Mouse (Mus musculus): ENCODE data around the gene Ms4a10. TPM values are rescaled to one million over a fixed set of nuclear protein-coding genes. Genes with fewer than 3 reads are reported as not detected.

The Ms4a10 gene
- polyA plus RNA-seq, 1 experiment from 2014 or later = not detected

DNA sequence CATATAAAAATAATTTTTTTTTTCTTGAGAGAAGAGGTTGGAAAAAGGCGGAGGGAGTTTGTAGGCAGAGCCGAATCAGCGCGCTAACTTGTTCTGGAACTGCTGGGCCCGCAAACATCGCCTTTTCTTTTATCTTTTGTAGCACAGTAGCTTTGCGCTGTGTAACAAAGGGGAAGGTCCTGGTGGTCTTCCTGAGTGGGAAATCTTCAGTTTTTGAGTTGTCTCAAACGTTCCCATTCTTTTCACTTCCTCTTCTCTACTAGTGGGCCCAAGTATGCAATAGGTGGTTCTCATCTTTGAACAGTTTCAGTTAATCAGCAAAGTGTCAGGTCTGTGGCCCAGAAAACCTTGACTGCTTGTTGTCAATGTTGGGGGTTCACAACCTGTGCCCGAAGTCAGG lies 24.9 kb downstream of the Ms4a10 start:
- Histone ChIP-seq H3K27me3 (replicated peaks; ENCODE audit: insufficient read depth, low read length) (no peaks in the 10 kb centered on the region), H3K9me3 (ENCODE audit: low read length) (no peaks in the 10 kb centered on the region), H3K4me3 (ENCODE audit: low read depth, low read length) (peak overlapping the region; percentile 60), H3K36me3 (ENCODE audit: insufficient read depth, low read length) (peaks cover 5% of the 10 kb centered on the region; the same call in 1 of the 2 replicates), H3K9ac (replicated peaks; ENCODE audit: low read depth) (no peak overlapping the region; the same call in 1 of the 2 replicates), H3K27ac (ENCODE audit: low read length) (no peak overlapping the region; the same call in 1 of the 2 replicates), H3K4me2 (replicated peaks; ENCODE audit: low read depth, low read length) (peak overlapping the region; percentile 84), H3K4me1 (ENCODE audit: insufficient read depth, low read depth, low read length) (peaks cover 9% of the 10 kb centered on the region)
- WGBS = 30% methylated on average over 9 of the region's 9 CpGs
- TF ChIP-seq EP300 (IDR thresholded peaks at IDR 0.05) = no peak
- TF ChIP-seq CTCF (IDR thresholded peaks at IDR 0.05) = no peak
- ATAC-seq = no peak
- no peak for DNase-seq (ENCODE audit: low spot score)

GRCm38 (mm10) chr19:10949112-10949511 lies 25.4 kb downstream of the Ms4a10 start, which contains the start of gene Ccdc86:
Gene Ccdc86, minus strand, starts transcription at chr19:10949266.
- no peak for TF ChIP-seq EP300 (IDR thresholded peaks at IDR 0.05)
- no peak for TF ChIP-seq CTCF (IDR thresholded peaks at IDR 0.05)
- peak; percentile 100 for DNase-seq (ENCODE audit: low spot score)
- WGBS = under 1% methylated on average over 30 of the region's 30 CpGs
- no peaks in the 10 kb centered on the region for H3K9me3 ChIP-seq (ENCODE audit: low read length)
- H3K27me3 ChIP-seq (replicated peaks; ENCODE audit: insufficient read depth, low read length) = no peaks in the 10 kb centered on the region
- H3K4me3 ChIP-seq (ENCODE audit: low read depth, low read length) = peak within 1 kb of the TSS; percentile 60
- peak within 1 kb of the TSS; percentile 84 for H3K4me2 ChIP-seq (replicated peaks; ENCODE audit: low read depth, low read length)
- peak within 1 kb of the TSS; percentile 35 for H3K27ac ChIP-seq (ENCODE audit: low read length)
- ATAC-seq = peak; percentile 97
- peaks cover 5% of the 10 kb centered on the region; the same call in 1 of the 2 replicates for H3K36me3 ChIP-seq (ENCODE audit: insufficient read depth, low read length)
- H3K4me1 ChIP-seq (ENCODE audit: insufficient read depth, low read depth, low read length) = peaks cover 9% of the 10 kb centered on the region
- H3K9ac ChIP-seq (replicated peaks; ENCODE audit: low read depth) = peak within 1 kb of the TSS; percentile 72

- Histone ChIP-seq H3K9ac (replicated peaks; ENCODE audit: low read depth) (peak overlapping the region; percentile 72), H3K27me3 (replicated peaks; ENCODE audit: insufficient read depth, low read length) (no peaks in the 10 kb centered on the region), H3K36me3 (ENCODE audit: insufficient read depth, low read length) (peaks cover 5% of the 10 kb centered on the region; the same call in 1 of the 2 replicates), H3K4me3 (ENCODE audit: low read depth, low read length) (peak overlapping the region; percentile 60), H3K27ac (ENCODE audit: low read length) (peak overlapping the region; percentile 35; the same call in 1 of the 2 replicates), H3K4me1 (ENCODE audit: insufficient read depth, low read depth, low read length) (peaks cover 9% of the 10 kb centered on the region), H3K4me2 (replicated peaks; ENCODE audit: low read depth, low read length) (peak overlapping the region; percentile 84), H3K9me3 (ENCODE audit: low read length) (no peaks in the 10 kb centered on the region)
- no peak for TF ChIP-seq EP300 (IDR thresholded peaks at IDR 0.05)
- TF ChIP-seq CTCF (IDR thresholded peaks at IDR 0.05) = no peak
- ATAC-seq (no peak), DNase-seq (ENCODE audit: low spot score) (no peak)
- WGBS = under 1% methylated on average over 20 of the region's 20 CpGs
Observed at GRCm38 (mm10) chr19:10948416-10948815, 26.1 kb downstream of the Ms4a10 start.

- Histone ChIP-seq H3K4me1 (ENCODE audit: insufficient read depth, low read depth, low read length) (peaks cover 9% of the 10 kb centered on the region), H3K27ac (ENCODE audit: low read length) (no peak overlapping the region), H3K27me3 (replicated peaks; ENCODE audit: insufficient read depth, low read length) (no peaks in the 10 kb centered on the region), H3K9me3 (ENCODE audit: low read length) (no peaks in the 10 kb centered on the region), H3K4me2 (replicated peaks; ENCODE audit: low read depth, low read length) (peak overlapping the region; percentile 84), H3K36me3 (ENCODE audit: insufficient read depth, low read length) (peaks cover 12% of the 10 kb centered on the region; the same call in 1 of the 2 replicates), H3K4me3 (ENCODE audit: low read depth, low read length) (peak overlapping the region; percentile 60; the same call in 1 of the 2 replicates), H3K9ac (replicated peaks; ENCODE audit: low read depth) (0 out of 2 replicates have a peak overlapping the region, but pooled peaks have one; percentile 72)
- TF ChIP-seq CTCF (IDR thresholded peaks at IDR 0.05) = no peak
- 85% methylated on average over 5 of the region's 5 CpGs for WGBS
- DNase-seq (ENCODE audit: low spot score) (peak; percentile 34), ATAC-seq (no peak)
Observed at GRCm38 (mm10) chr19:10947219-10947618, 27.3 kb downstream of the Ms4a10 start.

DNA sequence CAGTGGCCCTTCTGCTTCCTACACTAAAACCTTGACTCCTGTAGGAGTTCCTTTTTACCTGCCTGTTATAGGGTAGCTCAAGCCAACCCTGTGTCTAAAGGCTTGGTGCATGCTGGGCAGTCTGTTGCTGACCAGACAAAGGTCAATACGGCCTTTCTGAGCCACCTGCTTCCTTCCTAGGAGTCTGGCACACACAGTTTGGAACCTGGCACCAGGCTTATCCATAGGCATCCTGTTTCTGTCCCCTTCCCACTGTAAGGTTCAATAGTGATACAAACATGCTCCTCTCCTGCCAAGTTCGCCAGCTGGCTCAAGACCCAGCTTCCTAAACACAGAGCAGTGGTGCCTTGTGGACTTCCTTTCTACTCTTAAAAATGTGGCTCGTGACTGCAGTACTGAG lies 28.0 kb downstream of the Ms4a10 start:
- Histone ChIP-seq H3K36me3 (ENCODE audit: insufficient read depth, low read length) (peaks cover 15% of the 10 kb centered on the region; the same call in 1 of the 2 replicates), H3K27me3 (replicated peaks; ENCODE audit: insufficient read depth, low read length) (no peaks in the 10 kb centered on the region), H3K4me2 (replicated peaks; ENCODE audit: low read depth, low read length) (no peak overlapping the region), H3K4me3 (ENCODE audit: low read depth, low read length) (no peak overlapping the region), H3K9ac (replicated peaks; ENCODE audit: low read depth) (no peak overlapping the region), H3K27ac (ENCODE audit: low read length) (no peak overlapping the region), H3K4me1 (ENCODE audit: insufficient read depth, low read depth, low read length) (peaks cover 9% of the 10 kb centered on the region), H3K9me3 (ENCODE audit: low read length) (no peaks in the 10 kb centered on the region)
- TF ChIP-seq CTCF (IDR thresholded peaks at IDR 0.05) = no peak
- TF ChIP-seq EP300 (IDR thresholded peaks at IDR 0.05) = no peak
- no peak for ATAC-seq
- no peak for DNase-seq (ENCODE audit: low spot score)
- 67% methylated on average over 3 of the region's 3 CpGs for WGBS

- ATAC-seq (no peak), DNase-seq (ENCODE audit: low spot score) (peak; percentile 36)
- Histone ChIP-seq H3K27me3 (replicated peaks; ENCODE audit: insufficient read depth, low read length) (no peaks in the 10 kb centered on the region), H3K4me1 (ENCODE audit: insufficient read depth, low read depth, low read length) (peaks cover 18% of the 10 kb centered on the region), H3K36me3 (ENCODE audit: insufficient read depth, low read length) (peaks cover 15% of the 10 kb centered on the region; the same call in 1 of the 2 replicates), H3K4me2 (replicated peaks; ENCODE audit: low read depth, low read length) (no peak overlapping the region), H3K9me3 (ENCODE audit: low read length) (no peaks in the 10 kb centered on the region), H3K9ac (replicated peaks; ENCODE audit: low read depth) (no peak overlapping the region), H3K4me3 (ENCODE audit: low read depth, low read length) (no peak overlapping the region), H3K27ac (ENCODE audit: low read length) (no peak overlapping the region)
- TF ChIP-seq CTCF (IDR thresholded peaks at IDR 0.05) = no peak
- TF ChIP-seq EP300 (IDR thresholded peaks at IDR 0.05) = no peak
- WGBS = 83% methylated on average over 3 of the region's 3 CpGs
Observed at GRCm38 (mm10) chr19:10943955-10944354, 30.5 kb downstream of the Ms4a10 start.
